Mouse (Mus musculus): ENCODE data around the gene Prcd.
"Not testable (repeated sequence)": the region's sequence is repeated elsewhere in the genome, so short reads cannot be mapped to it uniquely, and the experiment has no call there.

The Prcd gene

DNA sequence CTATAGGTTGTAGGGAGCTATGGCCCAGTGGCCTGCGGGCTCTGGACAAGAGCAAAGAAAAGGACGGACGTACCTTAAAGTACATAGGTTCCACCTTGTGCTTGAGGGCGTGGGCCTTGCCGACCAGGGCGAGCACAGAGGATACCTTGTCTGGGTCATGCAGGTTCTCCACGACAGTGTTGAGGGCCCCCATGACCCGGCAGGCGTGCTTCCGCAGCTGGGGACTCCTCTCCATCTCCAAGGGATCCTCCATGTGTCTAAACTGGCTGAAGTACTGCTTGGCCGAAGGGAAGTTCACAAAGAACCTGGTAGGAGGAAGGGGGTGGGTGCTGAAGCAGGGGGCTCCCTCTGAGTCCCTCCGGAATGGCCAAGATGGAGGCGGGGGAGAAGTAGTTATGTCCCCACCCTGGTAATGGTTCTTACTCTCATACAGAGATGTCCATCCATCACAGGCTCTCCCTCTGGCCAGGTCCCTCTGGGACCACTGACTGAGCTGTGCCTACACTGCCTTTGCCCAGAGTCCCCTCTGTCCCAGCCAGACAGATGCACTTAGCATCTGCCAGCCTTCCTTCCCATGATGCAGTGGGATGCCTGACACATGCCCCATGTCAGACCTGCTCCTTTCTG lies 3.5 kb upstream of the Prcd start:
- DNase-seq (ENCODE audit: low read depth) = no peak

DNA sequence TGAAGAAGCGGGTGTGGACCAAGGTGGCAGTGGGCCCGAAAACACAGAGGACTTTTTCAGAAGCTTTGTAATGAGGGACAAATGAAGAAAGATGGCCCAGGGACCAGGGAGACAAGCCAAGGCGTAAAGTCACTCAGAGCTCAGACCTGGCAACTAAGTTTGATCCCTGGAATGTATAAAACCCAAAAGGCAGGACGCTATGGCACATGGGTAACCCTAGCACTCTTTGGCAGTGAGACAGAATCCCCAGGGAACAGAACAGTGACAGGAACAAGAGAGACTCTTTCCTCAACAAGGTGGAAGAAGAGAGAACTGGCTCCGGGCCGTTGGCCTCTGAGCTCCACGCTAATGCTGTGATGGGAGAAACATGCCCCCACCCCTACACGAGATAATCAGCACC lies 2.5 kb upstream of the Prcd start:
- DNase-seq (ENCODE audit: low read depth) = no peak

DNA sequence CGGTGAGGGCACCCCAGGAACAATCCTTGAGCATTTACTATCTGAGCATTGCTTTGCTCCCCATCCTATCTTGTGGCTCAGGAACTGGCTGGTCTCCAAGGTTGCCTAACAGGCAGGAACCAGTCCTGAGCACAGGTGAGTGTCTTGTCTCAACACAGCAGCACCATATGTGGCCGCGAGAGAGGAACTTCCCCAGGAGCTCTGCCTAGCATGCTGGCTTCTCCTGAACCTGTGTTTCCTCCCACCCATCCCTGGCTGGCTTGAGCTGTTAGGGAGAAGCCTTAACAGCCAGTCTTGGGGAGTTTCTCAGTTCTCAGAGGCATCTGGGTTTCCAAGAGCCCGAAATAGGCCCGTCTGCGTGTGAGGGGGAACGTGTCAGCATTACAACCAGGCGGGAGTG lies 2.0 kb upstream of the Prcd start:
- DNase-seq (ENCODE audit: low read depth) = no peak

DNA sequence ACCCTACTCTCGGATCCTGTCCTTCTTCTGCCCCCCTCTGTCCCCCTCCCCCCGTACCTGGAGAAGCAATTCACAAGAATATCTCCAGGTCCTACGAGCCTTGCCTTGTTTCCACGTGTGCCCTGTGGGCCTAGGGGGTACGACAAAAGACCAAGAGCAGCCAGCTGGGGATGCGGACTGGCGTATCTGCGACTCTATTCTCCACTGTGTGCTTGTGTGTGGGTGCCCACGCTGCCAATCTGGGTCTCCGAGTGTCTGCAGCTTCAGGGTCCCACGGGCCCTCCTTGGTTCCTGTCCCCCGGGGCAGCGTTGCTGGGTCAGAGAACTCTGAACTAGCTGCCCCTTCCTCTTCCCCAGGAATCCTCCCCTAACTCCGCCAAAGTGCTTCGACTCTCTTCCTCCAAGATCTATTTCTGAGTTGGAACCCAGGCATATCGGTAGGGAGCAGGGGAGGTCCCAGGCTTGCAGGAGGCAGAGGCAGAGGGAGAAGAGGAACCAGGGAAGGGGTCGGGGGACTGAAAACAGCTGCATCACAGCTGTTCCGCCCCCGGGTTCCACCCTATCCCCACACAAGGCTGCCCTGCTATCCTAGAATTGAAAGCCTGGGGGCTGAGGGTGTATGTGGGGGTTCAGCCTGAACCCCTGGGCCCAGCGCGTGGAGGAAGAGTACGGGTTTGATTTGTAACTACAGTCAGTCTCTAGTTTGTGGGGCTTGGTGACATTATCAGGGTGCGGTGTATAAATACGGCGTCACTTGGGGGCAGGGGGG lies 820 bp upstream of the Prcd start:
- DNase-seq (ENCODE audit: low read depth) = no peak

DNA sequence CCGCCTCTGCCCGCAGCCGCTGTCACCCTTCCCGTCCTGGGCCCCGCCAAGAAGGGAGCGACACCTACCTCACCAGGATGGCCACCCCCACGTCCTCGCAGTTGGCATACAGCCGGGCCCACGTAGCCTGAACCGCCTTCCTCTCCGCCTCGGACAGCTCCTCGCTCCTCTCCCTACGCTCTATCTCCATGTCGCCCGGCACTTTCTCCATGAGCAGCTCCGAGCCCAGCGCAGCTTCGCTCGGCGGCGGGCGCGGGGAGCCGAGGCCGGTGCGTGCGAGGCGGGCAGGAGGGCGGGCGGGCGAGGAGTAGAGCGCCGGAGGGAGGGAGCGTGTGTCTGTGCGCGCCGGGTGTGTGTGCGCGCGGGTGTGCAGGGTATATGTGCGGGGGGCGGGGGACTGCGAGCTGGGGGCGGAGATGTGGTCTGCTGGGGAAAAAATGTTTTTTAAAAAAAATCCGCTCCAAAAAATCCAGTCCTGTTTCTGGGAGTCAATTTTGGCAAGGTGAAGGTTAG lies 431 bp downstream of the Prcd start:
- no peak for DNase-seq (ENCODE audit: low read depth)

DNA sequence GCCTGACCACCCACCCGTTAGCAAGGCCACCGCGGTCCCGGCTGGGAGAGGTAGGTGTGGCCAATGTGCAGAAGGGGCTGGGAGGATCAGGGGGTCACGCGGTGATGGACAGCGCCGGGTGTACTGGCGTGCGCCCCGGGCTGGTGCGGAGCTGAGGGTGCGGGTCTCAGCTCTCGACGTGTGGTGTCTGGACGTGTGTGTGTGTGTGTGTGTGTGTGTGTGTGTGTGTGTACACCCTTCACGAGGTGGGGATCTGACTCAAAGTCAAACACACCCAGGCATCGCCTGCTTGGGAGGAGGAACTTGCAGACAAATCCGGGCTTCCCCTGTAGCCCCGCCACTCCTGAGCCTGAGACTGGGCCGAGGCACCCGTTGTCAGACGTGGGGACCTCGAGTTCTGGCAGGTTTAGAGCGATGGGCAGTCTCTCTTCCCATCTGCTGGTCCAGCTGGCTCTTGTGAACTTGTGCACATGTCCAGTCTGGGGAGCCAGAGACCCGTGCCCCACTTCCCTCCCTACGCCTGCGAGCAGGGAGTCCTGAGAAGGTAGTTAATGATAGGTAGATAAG lies 1.0 kb downstream of the Prcd start, which contains the start of gene Cygb:
Gene Cygb (minus strand): TSS at position 59 of the 567 bp plus-strand sequence.
- no peak for DNase-seq (ENCODE audit: low read depth)

DNA sequence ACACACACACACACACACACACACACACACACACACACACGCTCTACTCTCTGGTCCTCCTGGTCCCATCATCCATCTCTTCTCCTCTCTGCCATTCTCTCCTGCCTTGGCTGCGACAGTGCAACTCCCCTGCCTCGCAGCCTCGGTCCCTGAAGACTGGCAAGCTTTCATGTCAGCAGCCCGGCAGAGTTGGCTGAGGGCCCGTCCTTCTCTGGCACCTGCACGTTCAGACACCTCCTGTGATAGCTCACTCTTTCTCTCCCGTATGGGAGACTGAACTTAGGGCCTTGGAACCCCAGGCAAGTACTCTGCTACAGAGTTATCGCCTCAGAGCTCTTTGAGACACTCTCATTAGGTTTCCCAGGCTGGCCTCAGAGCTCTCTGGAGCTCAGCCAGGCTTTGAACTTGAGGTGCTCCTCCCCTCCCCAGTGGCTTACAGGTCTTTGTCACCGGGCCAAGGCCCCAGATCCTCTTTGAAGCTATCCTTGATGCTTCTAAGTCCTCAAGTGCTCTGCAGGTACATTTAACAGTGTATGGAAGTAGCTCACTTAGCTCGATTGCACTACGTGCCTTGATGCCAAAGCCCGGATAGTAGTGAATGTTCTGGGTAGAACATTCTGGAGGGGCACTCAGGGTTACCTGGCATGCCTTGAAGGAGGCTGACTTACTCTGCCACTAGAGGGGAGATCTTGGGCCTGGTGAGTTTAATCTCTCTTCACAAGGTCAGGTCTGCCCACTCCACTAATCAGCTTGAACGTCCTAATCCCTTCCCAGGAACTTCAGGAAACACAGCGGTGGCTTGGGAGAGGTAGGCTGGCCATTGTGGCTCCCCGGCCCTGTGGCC lies 3.2 kb downstream of the Prcd start:
- DNase-seq (ENCODE audit: low read depth) = no peak

DNA sequence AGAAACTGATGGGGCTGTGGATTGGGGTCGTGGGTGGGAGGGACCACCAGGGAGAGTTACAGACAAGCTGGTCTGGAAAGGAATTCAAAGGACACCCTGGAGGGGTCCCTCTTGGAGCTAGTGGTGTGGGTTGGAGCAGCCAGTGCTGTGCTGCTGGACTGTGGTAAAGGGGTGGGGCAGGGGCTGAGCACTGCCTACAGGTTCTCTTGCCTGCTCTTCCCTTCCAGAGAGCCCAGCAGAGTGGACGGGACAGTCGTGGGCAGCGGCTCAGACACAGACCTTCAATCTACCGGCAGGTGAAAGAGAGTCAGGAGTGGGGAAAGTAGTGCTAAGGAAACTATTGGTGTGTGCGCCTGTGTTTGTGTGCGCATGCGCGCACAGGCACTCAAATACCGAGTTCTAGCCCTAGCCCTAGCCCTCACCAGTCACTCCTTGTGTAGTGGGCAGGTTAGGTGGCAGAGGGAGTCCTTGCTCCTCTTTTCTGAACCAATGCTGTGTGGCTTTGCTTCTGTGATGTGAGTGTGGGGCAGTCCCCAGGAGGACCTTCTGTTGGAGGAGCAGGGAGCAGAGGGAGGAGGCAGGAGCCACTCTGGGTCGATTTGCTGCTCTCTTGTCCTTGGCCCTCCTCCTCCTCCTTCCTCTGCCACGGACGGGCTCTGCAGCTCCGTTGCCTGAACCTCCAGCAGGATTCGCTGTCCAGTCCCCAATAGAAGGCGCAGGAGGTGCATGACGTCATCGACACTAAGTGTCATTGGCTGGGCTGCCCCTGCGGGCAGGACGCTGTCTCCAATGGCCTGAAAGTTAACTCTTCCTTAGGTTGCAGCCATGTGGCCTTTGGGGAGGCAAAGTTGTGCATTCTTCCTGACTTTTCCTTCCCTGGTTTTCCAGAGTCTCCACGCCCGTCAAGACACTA lies 4.2 kb downstream of the Prcd start:
- DNase-seq (ENCODE audit: low read depth) = peak; percentile 95

DNA sequence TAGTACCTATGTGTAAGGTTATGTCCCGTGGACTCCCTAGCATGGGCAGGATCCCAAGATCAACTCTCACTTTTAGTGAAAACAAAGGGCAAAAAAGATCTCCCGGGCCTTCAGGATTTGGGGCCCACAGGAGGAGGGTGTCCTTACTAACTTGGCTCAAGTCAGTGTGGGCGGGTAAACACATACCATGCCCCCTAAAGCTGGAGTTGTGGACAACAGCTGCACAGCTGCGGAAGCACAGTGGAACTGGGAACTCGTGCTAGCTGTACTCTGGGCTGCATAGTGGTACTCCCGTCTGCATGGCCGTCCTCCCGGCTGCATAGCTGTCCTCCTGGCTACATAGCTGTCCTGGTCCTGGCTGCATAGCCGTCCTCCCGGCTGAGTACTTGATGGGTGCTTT lies 4.9 kb downstream of the Prcd start:
- no peak for DNase-seq (ENCODE audit: low read depth)

DNA sequence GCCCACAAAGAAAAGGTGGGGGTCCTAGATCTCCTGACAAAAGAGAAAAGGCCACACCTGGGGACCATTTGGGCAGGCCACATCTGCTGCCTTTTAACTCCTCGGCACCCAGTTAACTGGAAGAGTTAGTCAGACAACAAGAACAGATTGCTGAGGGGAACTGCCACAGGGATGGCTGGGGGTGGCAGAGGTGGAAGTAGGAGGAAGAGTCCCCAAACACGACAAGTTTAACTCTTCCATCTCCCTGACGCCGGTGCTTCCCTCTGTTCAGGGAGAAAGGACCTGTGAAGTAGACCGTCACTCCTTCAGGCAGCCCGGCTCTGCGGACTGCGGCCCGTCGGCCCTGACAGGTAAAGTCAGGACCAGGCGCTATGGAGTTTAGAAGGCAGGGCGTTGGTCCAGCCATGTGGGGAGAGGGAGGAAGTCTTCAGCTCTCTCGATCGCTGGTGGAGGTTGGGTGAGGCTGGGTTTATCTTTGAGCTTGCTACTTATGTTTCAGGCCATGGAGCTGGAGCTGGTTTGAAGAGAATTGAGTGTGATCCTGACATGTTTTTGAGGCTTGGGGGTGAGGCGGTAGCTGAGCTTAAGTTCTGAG lies 5.8 kb downstream of the Prcd start:
- DNase-seq (ENCODE audit: low read depth) = no peak

DNA sequence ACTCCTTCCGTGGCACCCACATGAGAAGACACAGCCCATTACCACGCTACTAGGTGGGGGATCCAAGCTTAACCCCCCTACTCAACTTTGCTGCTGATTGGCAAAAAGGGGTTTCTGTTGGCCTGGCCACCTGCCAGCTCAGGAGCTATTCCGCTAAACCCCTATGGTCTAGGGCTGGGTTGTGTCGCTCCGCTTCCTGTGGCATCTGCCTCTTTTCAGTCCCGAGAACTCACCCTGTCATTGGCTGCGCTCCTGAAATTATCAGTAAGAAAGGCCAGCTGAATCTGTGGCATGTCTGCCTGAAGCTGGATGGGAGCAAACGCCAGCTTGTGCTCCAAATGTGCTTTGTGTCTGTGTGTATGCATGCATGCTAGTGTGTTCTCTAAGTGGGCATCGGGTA lies 6.8 kb downstream of the Prcd start:
- no peak for DNase-seq (ENCODE audit: low read depth)

DNA sequence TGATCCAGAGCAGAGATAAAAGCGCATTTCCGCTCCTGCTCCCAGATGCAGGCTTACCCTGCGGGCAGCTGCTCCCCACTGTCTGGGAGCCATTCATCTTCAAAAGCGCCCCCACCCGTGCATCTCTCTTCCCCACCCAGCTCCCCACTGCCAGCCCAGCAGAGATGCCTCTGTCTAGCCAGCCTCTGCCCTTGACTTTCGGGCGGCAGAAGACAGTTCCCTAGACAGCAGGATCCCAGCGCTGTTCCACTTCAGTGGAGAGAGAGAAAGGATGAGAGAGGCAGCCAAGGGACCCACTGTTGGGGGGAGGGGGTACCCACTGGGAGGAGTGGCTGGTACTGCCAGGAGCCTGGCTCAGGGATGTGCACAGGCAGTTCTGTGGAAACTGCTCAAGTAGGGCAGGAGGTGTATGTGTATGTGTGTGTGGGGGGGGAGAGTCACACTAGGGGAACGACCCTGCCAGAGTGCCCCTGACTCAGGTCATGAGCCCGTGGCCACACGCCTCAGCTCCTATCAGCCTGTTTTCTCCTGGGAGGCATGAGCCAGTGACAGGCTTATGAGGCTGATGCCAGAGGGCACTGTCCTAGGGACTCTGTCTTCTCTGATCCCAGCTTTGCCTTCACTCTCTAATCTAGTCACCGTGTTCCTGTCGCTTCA lies 8.1 kb downstream of the Prcd start:
- DNase-seq (ENCODE audit: low read depth) = no peak

DNA sequence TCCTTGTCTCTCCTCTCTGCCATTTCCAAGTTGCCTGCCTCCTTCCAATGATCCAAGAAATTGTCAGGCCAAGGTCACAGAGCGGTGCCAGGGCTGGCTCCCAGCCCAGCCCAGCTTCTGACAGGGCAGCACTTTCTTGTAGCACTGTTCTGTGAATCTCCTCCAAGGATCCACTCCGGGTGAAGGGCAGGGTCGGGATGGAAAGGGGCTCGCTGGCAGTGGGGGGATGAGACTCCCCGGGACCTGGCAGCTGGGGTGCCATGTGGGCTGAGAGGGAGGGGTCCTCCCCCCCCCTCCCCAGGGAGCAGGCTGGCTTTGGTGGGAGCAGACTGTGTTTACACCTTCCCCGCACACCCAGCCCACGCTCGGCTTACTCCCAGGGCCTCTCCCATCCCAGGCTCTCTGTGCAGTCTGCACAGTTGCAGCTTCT lies 8.6 kb downstream of the Prcd start:
- DNase-seq (ENCODE audit: low read depth) = no peak

DNA sequence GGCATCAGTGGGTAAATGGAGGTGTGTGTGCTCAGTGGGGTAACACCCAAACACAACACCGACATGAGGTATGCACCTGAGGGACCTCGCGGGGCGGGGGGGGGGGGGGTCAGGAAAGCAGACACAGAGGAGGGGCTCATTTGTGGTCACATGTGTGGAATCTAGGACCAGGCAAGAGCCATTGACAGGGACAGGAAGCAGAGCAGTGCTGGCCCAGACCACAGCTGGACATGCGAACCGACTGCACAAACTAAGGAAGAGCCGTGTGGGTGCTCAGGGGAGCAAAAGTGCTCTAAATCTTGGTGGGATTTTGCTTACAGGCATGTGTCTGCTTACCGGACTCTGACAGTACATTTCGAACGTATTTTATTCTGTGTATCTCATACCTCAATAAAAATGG lies 12.0 kb downstream of the Prcd start:
- no peak for DNase-seq (ENCODE audit: low read depth)

DNA sequence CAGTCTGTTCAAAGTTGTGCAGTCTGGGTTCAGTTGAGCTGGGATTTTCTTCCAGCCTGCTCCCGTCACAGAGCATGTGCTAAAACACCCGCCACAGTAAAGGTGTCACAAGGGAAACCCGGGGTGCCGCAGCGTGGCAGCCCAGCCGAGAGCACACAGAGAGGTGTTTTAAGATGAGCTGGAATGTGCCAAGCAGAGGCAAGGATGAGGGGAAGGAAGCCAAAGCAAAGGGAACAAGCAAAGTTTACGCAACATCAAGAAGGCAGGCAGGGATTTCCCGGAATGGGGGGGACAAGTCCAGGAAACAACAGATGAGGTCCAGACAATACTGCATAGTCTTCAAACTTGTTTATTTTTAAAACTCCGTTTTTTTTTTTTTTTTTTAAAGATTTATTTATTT lies 13.2 kb downstream of the Prcd start:
- DNase-seq (ENCODE audit: low read depth) = peak; percentile 68

DNA sequence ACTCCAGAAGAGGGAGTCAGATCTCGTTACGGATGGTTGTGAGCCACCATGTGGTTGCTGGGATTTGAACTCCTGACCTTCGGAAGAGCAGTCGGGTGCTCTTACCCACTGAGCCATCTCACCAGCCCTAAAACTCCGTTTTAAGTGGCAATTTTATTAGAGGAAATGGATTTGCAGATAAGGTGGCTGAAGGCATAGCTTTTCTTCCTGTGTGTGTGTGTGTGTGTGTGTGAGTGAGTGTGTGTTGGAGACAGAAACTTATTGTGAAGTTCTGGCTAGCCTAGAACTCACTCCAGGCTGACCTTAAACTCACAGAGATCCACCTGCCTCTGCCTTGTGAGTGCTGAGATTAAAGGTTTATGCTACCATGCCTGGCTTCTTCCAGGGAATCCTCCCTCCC lies 13.7 kb downstream of the Prcd start:
- DNase-seq (ENCODE audit: low read depth) = not testable (repeated sequence)

DNA sequence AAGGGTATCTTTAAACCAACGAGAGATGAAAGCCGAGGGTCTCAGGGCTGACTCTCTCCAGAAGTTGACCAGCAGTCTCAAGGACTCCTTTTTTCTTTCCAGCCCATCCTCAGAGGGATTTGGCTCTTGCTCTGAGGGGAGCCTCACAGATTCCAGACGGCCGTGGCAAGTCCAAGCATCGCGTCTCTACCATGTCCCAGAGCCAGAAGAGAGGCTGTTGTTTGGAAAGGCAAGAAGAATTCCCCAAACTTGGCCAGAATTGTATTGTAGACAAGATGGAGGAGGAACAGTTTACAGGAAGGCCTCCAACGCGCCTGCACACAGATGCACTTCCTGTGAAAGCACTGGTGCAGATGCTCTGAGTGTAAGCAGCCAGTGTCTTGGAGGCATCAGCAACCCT lies 14.6 kb downstream of the Prcd start:
- no peak for DNase-seq (ENCODE audit: low read depth)

DNA sequence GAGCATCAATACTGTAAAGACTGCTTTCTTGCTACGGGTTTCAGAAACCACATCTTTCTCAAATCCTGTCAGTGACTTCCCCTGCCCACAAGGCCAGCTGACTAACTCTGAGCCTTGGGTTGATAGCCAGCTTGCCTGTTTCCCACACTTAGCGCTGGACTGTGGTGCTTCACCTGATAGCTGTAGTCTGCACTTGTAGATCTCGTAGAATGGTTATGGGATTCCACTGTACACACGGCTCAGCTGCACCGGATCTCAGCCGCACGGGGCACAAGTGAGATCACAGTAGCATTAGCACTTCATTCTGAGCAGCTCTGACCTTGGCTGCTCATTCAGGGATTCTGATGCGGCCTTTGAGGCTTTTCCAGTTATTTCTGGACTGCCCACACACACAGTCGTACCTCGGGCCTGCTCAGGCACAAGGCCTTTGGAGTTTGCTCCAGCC lies 15.1 kb downstream of the Prcd start:
- DNase-seq (ENCODE audit: low read depth) = no peak

DNA sequence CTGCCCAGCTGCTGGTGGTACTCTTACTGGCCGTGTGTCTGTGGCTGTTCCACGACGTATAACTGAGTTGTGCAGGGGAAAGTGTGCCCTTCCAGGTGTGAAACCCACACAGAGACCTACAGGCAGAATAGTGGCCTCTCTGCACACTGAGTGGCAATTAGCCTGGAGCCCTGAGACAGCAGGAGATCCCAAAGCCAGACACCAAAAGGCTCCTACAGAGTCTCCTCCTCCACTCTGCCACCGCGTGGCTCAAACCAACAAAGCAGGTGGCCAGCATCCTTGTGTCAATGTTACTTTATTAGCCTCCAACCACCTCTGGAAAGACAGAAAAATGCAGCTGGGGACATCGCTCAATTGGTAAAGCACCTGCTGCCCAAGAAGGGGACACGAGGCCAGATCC lies 15.5 kb downstream of the Prcd start:
- DNase-seq (ENCODE audit: low read depth) = peak; percentile 42

DNA sequence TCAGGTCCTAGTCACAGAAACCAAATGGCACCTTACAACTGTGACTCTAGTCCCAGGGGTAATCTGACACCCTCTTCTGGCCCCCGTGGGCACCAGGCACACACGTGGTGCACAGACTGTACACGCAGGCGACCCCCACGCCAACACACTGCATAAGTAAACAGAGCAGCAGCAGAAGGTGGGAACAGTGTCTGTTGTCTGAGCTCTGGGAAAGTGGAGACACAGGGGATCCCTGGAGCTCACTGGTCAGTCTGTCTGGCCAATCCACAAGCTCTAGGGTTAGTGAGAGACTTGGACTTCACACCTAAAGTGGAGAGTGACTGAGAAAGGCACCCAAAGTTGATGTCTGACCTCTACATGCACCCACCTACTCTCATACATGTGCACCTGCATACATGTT lies 16.0 kb downstream of the Prcd start:
- DNase-seq (ENCODE audit: low read depth) = no peak

Measured in NIH3T3 (cell line).